Mouse (Mus musculus): ENCODE measurements around the gene Entpd1.

DNA sequence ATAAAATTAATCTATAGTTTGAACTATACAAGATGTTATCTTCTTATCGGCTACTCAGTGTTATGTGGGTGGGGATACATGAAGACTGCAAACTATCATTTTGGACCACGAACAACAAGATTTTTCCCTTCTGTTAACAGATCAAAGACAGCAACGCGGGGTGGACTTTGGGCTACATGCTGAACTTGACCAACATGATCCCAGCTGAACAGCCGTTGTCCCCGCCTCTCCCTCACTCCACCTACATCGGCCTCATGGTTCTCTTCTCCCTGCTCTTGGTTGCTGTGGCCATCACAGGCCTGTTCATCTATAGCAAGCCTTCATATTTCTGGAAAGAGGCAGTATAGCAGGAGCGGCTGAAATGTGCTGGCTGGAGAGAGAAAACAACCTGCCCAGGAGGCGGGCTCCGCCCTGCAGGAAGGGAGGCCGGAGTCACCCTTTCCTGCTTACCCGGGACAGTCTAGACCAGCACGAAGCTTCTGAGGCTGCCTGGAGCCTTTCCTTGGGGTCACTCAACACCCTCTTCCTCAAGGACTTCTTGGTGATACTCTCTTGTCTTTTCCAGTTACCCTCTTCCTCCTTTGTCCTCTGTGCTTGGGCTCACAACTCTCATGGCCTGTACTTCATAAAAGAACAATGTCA is 126.6 kb downstream of the Entpd1 start:
- no peak for TF ChIP-seq CTCF (IDR thresholded peaks at IDR 0.05)
- no peak for TF ChIP-seq POLR2A (IDR thresholded peaks at IDR 0.05; ENCODE audit: insufficient read depth, low read depth, low read length)
- TF ChIP-seq EP300 (IDR thresholded peaks at IDR 0.05; ENCODE audit: insufficient read depth, low read depth, low read length): no peak
